Mouse (Mus musculus) CH12.LX (cell line): ENCODE results near the gene Sema5b. TPM values are rescaled to one million over a fixed set of nuclear protein-coding genes. Genes with fewer than 3 reads are reported as not detected.
A peak's percentile ranks its signal among the peaks of the same experiment; 100 is the strongest.

Experiments
- DNase-seq: peaks from one replicate; pipeline ENCODE4 v3.0.0-alpha.2; 2013; ENCODE audit errors: extremely low read depth
- H3K27ac ChIP-seq: 2 replicates; pipeline ENCODE4 v1.5.1; 2012; ENCODE audit warnings: low read depth, mild to moderate bottlenecking, control low read depth, moderate library complexity; ENCODE audit not compliant: insufficient read depth
- H3K27me3 ChIP-seq: replicated peaks from 2 replicates; pipeline ENCODE3; 2012; ENCODE audit warnings: inconsistent platforms
- H3K36me3 ChIP-seq, 2 experiments: replicated peaks in 1 of 2; 2 replicates each; pipeline versions ENCODE3 to v1.6.1; 2012; ENCODE audit warnings: inconsistent platforms in 1 of 2, low read length in 1 of 2, mild to moderate bottlenecking in 1 of 2, mixed read lengths in 1 of 2, moderate library complexity in 1 of 2; ENCODE audit not compliant: control insufficient read depth in 1 of 2, insufficient read depth in 1 of 2
- H3K4me1 ChIP-seq, 2 experiments: 2 replicates each; pipeline ENCODE4 v1.6.1; 2012; ENCODE audit warnings: inconsistent platforms in 1 of 2, moderate library complexity in 1 of 2; ENCODE audit not compliant: insufficient read depth in 2 of 2, control insufficient read depth in 1 of 2
- H3K4me2 ChIP-seq: 2 replicates; pipeline ENCODE4 v1.6.1; 2012; ENCODE audit warnings: low read depth, mild to moderate bottlenecking, control low read depth; ENCODE audit not compliant: poor library complexity, insufficient read depth, severe bottlenecking
- H3K4me3 ChIP-seq, 3 experiments: fragments of 150-350 bp in 1 of 3; sonication (generic) in 1 of 3; replicated peaks in 1 of 3; 2 replicates each; pipeline versions ENCODE3 to v1.5.1; 2011 to 2012; ENCODE audit warnings: low read depth in 2 of 3, low read length in 2 of 3, mild to moderate bottlenecking in 2 of 3, moderate library complexity in 2 of 3, control low read depth in 1 of 3, improper control_type of control experiment in 1 of 3, inconsistent platforms in 1 of 3, mixed read lengths in 1 of 3; ENCODE audit not compliant: poor library complexity in 1 of 3
- H3K79me2 ChIP-seq: replicated peaks from 2 replicates; pipeline ENCODE4 v1.6.1; 2012; ENCODE audit warnings: mild to moderate bottlenecking, moderate library complexity; ENCODE audit not compliant: control insufficient read depth, poor library complexity, insufficient read depth, severe bottlenecking; ENCODE audit errors: extremely low read depth
- H3K9ac ChIP-seq: 2 replicates; pipeline ENCODE4 v1.6.1; 2012; ENCODE audit warnings: low read depth, mild to moderate bottlenecking, control low read depth, moderate library complexity; ENCODE audit not compliant: insufficient read depth
- H3K9me3 ChIP-seq: replicated peaks from 2 replicates; pipeline ENCODE3; 2012; ENCODE audit warnings: low read length, inconsistent platforms, mixed read lengths
- BHLHE40 ChIP-seq: IDR thresholded peaks from 2 replicates; pipeline ENCODE4 v1.6.1; 2011; ENCODE audit warnings: mild to moderate bottlenecking, low read depth, low read length, improper control_type of control experiment
- CHD1 ChIP-seq: IDR thresholded peaks from 2 replicates; pipeline ENCODE4 v1.6.1; 2012; ENCODE audit warnings: low read depth, low read length, improper control_type of control experiment, inconsistent platforms
- CTCF ChIP-seq, 2 experiments: IDR thresholded peaks in 1 of 2; conservative IDR thresholded peaks in 1 of 2; 2 replicates each; pipeline ENCODE4 v1.5.1; 2011 to 2012; ENCODE audit warnings: low read depth in 2 of 2, low read length in 2 of 2, improper control_type of control experiment in 1 of 2, inconsistent platforms in 1 of 2, mild to moderate bottlenecking in 1 of 2, moderate library complexity in 1 of 2
- E2F4 ChIP-seq: IDR thresholded peaks from 2 replicates; pipeline ENCODE4 v1.6.1; 2011; ENCODE audit warnings: low read depth, low read length, improper control_type of control experiment; ENCODE audit not compliant: insufficient replicate concordance
- ELF1 ChIP-seq: IDR thresholded peaks from 2 replicates; pipeline ENCODE4 v1.6.1; 2014; ENCODE audit warnings: low read depth, mild to moderate bottlenecking, inconsistent platforms, low read length, improper control_type of control experiment
- GABPA ChIP-seq: IDR thresholded peaks from 2 replicates; pipeline ENCODE4 v1.6.1; 2012; ENCODE audit warnings: low read depth, low read length, improper control_type of control experiment, inconsistent platforms; ENCODE audit not compliant: insufficient replicate concordance
- JUN ChIP-seq: IDR thresholded peaks from 2 replicates; pipeline ENCODE4 v1.6.1; 2011; ENCODE audit warnings: low read depth, mild to moderate bottlenecking, low read length, improper control_type of control experiment, moderate library complexity; ENCODE audit not compliant: insufficient read depth
- KAT2A ChIP-seq: IDR thresholded peaks from 2 replicates; pipeline ENCODE4 v1.6.1; 2012; ENCODE audit warnings: low read length, improper control_type of control experiment, inconsistent platforms; ENCODE audit not compliant: insufficient replicate concordance
- MAFK ChIP-seq: IDR thresholded peaks from 2 replicates; pipeline ENCODE4 v1.6.1; 2011; ENCODE audit warnings: low read length, improper control_type of control experiment; ENCODE audit not compliant: insufficient replicate concordance
- MEF2A ChIP-seq: IDR thresholded peaks from 2 replicates; pipeline ENCODE4 v1.6.1; 2014; ENCODE audit warnings: low read depth, mild to moderate bottlenecking, inconsistent platforms, low read length, improper control_type of control experiment, borderline replicate concordance
- MXI1 ChIP-seq: IDR thresholded peaks from 2 replicates; pipeline ENCODE4 v1.6.1; 2011; ENCODE audit warnings: mild to moderate bottlenecking, low read depth, low read length, improper control_type of control experiment
- NELFE ChIP-seq: IDR thresholded peaks from 2 replicates; pipeline ENCODE4 v1.6.1; 2011; ENCODE audit warnings: low read depth, low read length, improper control_type of control experiment
- POLR2A ChIP-seq: IDR thresholded peaks from 2 replicates; pipeline ENCODE4 v1.6.1; 2011; ENCODE audit warnings: low read depth, mild to moderate bottlenecking, improper control_type of control experiment, low read length
- RAD21 ChIP-seq: IDR thresholded peaks from 2 replicates; pipeline ENCODE4 v1.6.1; 2011; ENCODE audit warnings: low read depth, mild to moderate bottlenecking, low read length, improper control_type of control experiment, moderate library complexity
- SMC3 ChIP-seq: IDR thresholded peaks from 2 replicates; pipeline ENCODE4 v1.6.1; 2011; ENCODE audit warnings: low read depth, low read length, improper control_type of control experiment
- TCF12 ChIP-seq: IDR thresholded peaks from 2 replicates; pipeline ENCODE4 v1.6.1; 2014; ENCODE audit warnings: low read depth, mild to moderate bottlenecking, inconsistent platforms, low read length, improper control_type of control experiment
- UBTF ChIP-seq: IDR thresholded peaks from 2 replicates; pipeline ENCODE4 v1.6.1; 2012; ENCODE audit warnings: low read depth, mild to moderate bottlenecking, inconsistent platforms, low read length, improper control_type of control experiment, moderate library complexity
- USF1 ChIP-seq: IDR thresholded peaks from 2 replicates; pipeline ENCODE4 v1.6.1; 2014; ENCODE audit warnings: low read depth, mild to moderate bottlenecking, inconsistent platforms, low read length, improper control_type of control experiment
- USF2 ChIP-seq: conservative IDR thresholded peaks from 2 replicates; pipeline ENCODE4 v1.6.1; 2011; ENCODE audit warnings: low read depth, low read length, improper control_type of control experiment
- ZC3H11A ChIP-seq: IDR thresholded peaks from 2 replicates; pipeline ENCODE4 v1.6.1; 2012; ENCODE audit warnings: low read depth, mild to moderate bottlenecking, inconsistent platforms, low read length, improper control_type of control experiment
- ZMIZ1 ChIP-seq: IDR thresholded peaks from 2 replicates; pipeline ENCODE4 v1.6.1; 2012; ENCODE audit warnings: low read depth, mild to moderate bottlenecking, inconsistent platforms, low read length, improper control_type of control experiment
- ZNF384 ChIP-seq: IDR thresholded peaks from 2 replicates; pipeline ENCODE4 v1.6.1; 2012; ENCODE audit warnings: low read depth, low read length, improper control_type of control experiment, inconsistent platforms
- dilution Hi-C: fragments of 300-500 bp; cut with MboI; formaldehyde crosslinking; loops from 2 replicates; pipeline ENCODE4 v1.14.3; 2020; ENCODE audit warnings: low sequenced_read_pairs; ENCODE audit not compliant: extremely low pct_unique_long_range_greater_than_20kb, extremely low pct_ligation_motif_present
- in situ Hi-C: fragments of 300-500 bp; cut with MboI; formaldehyde crosslinking; loops from 3 replicates; pipeline ENCODE4 v1.14.3; 2019; ENCODE audit warnings: low sequenced_read_pairs, low pct_ligation_motif_present, low pct_unique_long_range_greater_than_20kb, mixed read lengths
- polyA plus RNA-seq: library from polyadenylated mRNA; unstranded; fragments of >175 nt; gene quantifications from 2 replicates; pipeline ENCODE4 v1.2.1, GENCODE M21; 2012; ENCODE audit warnings: low read depth; ENCODE audit not compliant: insufficient read length
- total RNA-seq, 2 experiments: library from RNA; depleted of rRNA; stranded (reverse); fragments of 300-350 nt in 1 of 2; fragments of >200 nt in 1 of 2; gene quantifications; 2 replicates each; pipeline ENCODE4 v1.2.3; 2012 to 2014

Gene Sema5b
- total and polyA plus RNA-seq, 3 experiments: 0.04 TPM; not detected in 2

DNA sequence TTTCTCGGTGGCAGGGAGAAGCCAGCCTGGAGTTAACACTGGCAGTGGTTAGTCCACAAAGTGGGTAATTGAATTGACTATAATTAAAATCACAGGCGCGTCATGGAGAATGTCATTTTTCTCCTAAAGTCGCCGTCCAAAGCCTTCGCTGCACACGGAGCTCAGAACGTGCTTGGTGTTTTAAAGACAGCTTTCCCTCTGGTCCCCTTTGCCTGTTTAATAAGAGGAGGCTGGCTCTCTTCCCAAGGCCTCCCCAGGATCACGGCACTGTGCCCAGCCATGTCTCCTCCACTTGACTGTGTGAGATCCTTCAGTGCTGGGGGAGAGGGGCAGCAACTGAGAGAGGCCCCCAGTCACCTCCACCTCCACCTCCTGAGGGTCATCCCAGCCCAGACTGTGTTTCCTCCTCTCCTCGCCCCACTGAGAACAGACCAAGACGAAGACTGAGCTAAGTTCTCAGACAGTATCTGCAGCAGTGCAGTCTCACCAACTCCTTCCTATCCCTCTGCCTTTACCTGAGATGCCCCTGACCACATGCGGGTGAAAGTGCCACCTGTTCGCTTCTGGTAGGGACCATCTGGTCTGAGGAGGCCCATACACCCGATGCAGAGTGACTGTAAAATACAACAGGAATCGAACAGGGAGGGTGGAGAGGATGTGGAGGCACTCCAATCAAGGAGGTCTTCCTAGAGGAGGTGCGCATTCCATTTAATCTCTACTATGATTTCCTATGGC is 84.5 kb downstream of the Sema5b start:
- H3K27ac ChIP-seq: no peak overlapping the region
- no peaks in the 10 kb centered on the region for H3K4me1 ChIP-seq
- H3K9ac ChIP-seq: no peak overlapping the region
- H3K27me3 ChIP-seq: peaks cover 85% of the 10 kb centered on the region
- in situ Hi-C loops (loop anchor here (10.0 kb wide), 3 partner anchors 81 to 311 kb away; partner anchors contain the start of gene Sema5b), dilution Hi-C loops (no loop called here)
- no peak overlapping the region for H3K4me2 ChIP-seq
- DNase-seq: no peak
- no peak for TF ChIP-seq POLR2A
- no peak for TF ChIP-seq KAT2A
- no peak for TF ChIP-seq ZC3H11A
- no peak for TF ChIP-seq MXI1
- TF ChIP-seq JUN: no peak
- TF ChIP-seq CHD1: no peak
- no peak for TF ChIP-seq GABPA
- no peak for TF ChIP-seq E2F4
- TF ChIP-seq RAD21: no peak
- no peak for TF ChIP-seq USF2
- no peak for TF ChIP-seq CTCF (conservative IDR thresholded peaks at IDR 0.05 in 1 of 2, IDR thresholded peaks at IDR 0.05 in 1 of 2; ENCODE audit: low read depth in 2 of 2, low read length in 2 of 2)
- no peak overlapping the region for H3K4me3 ChIP-seq
- no peaks in the 10 kb centered on the region for H3K79me2 ChIP-seq
- no peaks in the 10 kb centered on the region for H3K36me3 ChIP-seq
- H3K9me3 ChIP-seq: no peaks in the 10 kb centered on the region

DNA sequence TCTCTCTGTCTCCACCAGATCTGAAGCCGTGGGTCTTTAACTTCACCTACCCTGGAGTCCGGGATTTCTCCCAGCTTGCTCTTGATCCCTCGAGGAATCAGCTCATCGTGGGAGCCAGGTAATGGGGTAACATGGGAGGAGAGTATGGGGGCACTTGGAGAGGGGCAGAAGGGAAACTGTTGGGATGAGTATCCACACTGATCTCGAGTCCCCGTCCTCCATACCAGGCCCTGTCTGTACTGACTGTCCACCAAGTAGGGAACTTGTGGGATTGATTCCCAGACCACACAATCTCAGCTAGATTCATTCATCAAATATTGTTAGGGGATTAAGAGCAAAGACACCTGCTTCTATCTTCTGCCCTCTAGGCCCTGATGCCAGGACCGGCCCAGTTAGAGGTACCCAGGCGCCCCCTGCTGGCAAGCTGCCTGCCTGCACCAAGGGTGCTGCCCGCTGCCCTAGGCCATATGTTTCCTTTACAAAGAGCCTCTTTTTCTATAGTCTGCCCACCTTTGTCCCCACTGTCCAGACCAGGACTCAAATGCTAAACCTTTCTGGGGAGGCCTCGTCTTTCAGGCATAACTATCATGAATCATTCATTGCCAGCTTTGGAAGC is 87.2 kb downstream of the Sema5b start:
- Histone ChIP-seq H3K4me1 (peaks cover 4 to 16% of the 10 kb centered on the region in 2 experiments; a peak in 3 of 4 replicates), H3K9ac (no peak overlapping the region), H3K9me3 (no peaks in the 10 kb centered on the region), H3K79me2 (no peaks in the 10 kb centered on the region), H3K36me3 (no peaks in the 10 kb centered on the region), H3K27me3 (peaks cover 84% of the 10 kb centered on the region), H3K4me2 (no peak overlapping the region), H3K4me3 (no peak overlapping the region), H3K27ac (no peak overlapping the region)
- TF ChIP-seq BHLHE40 (no peak), RAD21 (peak; percentile 96), SMC3 (peak; percentile 97), NELFE (peak; percentile 42; the same call in 1 of the 2 replicates), TCF12 (peak; percentile 50; the same call in 1 of the 2 replicates), ZMIZ1 (no peak), MAFK (no peak), CTCF (conservative IDR thresholded peaks at IDR 0.05 in 1 of 2, IDR thresholded peaks at IDR 0.05 in 1 of 2; ENCODE audit: low read depth in 2 of 2, low read length in 2 of 2) (peak; percentile 84 to 98), ZNF384 (no peak), ELF1 (peak; percentile 28; the same call in 1 of the 2 replicates), GABPA (no peak), CHD1 (no peak), USF1 (no peak), UBTF (no peak), ZC3H11A (peak; percentile 88), MEF2A (0 out of 2 replicates have a peak, but pooled peaks have one; percentile 16)
- dilution Hi-C loops: no loop called here
- DNase-seq: peak; percentile 71
- in situ Hi-C loops: loop anchor here (10.0 kb wide), 3 partner anchors 83 to 313 kb away; partner anchors contain the start of gene Sema5b
